Mouse (Mus musculus): Measurements from ENCODE around the gene Tspan5.

Gene Tspan5

DNA sequence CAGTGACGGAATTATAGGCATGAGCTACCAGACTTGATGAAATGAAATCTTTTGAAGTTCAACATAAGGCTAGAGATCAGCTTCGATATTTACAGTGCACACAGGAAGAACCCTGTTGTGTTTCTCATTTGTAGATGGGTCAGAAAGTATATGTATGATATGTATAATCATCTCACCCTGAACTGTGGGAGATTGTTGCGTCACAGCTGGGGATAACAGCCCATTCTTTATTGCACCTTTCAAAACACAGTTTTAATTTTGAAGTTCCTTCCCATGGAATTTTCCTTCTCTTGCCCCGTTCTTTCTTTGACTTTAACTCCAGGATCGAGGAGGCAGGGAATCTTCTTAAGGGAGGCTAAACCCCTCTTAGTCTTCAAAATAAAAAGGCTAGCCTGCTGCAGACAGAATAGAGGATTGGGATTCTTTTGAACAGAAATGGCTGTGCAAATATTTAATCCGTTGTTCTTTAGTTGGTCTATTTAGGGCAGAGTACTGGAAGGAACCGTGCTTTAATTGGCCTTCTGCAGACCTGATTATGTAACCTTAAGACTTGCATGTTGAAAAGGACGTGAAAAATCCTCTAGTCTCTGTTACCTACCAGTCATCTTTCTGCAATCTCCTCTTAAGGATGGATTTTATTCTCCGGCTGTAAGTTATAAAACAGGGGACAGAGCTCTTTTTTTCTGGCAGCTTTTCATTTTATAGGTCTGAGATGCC, 18.1 kb downstream of the Tspan5 start:
- CTCF ChIA-PET: no interaction called here
- POLR2A ChIA-PET: interaction anchor here in 3 of 4 experiments (0.9 to 1.4 kb wide), 6 partner anchors 9 to 29 kb away, joined by 3 to 5 read pairs (median 3); partner anchors contain the start of gene Tspan5 (in 1 of the 3)

DNA sequence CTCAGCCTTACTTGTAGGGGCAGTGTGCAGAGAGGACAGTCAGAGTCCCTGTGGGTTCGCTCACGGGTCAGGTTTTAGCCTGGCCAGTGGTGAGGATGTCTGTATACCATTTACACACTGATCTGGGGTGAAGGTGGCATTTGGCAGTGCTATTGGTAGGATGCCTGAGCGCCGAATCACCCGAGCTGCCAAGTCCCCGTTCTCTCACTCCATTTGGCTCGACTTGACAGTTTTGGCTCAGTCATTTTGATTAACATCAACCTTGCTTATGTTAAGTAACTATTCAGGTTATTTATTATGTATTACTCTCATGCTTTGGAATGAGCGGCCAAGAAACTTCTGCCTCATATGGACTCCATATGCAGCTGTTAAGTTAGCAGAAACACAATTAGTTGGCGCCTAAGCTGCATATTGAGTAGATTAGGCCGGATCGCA, 18.7 kb downstream of the Tspan5 start:
- CTCF ChIA-PET: no interaction called here
- POLR2A ChIA-PET: interaction anchor here in 3 of 4 experiments (0.9 to 1.4 kb wide), 6 partner anchors 9 to 29 kb away, joined by 3 to 5 read pairs (median 3); partner anchors contain the start of gene Tspan5 (in 1 of the 3)

DNA sequence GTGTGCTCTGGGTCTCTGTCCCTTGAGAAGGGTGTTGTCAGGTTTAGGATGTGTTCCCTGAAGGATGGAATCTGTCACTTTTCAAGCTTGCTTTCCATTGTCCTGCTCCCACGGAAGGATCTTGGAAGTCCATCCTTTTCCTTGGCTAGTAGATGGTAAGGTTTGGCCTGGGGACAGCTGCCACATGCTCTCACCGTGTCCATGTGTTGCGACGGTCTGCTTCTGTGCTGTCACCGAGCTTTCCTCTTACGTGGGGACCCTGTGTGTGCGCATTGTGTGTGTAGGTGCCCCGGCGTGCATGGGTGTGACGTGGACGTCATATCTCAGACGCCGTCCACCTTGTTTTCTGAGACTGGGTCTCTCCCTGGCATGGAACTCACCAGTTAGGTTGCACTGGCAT, 19.5 kb downstream of the Tspan5 start:
- POLR2A ChIA-PET: interaction anchor here in 2 of 4 experiments (1.0 to 1.4 kb wide), 4 partner anchors 10 to 19 kb away, joined by 3 to 5 read pairs (median 3); partner anchors contain the start of gene Tspan5 (in 1 of the 2)
- CTCF ChIA-PET: no interaction called here

- ChIA-PET CTCF (no interaction called here), POLR2A (interaction anchor here in 2 of 4 experiments (0.7 to 1.5 kb wide), 4 partner anchors 10 to 55 kb away, joined by 3 to 7 read pairs (median 4); partner anchors contain the start of gene Tspan5 (in 1 of the 2))
Observed at GRCm38 (mm10) chr3:138763941-138764340, 21.9 kb downstream of the Tspan5 start.

DNA sequence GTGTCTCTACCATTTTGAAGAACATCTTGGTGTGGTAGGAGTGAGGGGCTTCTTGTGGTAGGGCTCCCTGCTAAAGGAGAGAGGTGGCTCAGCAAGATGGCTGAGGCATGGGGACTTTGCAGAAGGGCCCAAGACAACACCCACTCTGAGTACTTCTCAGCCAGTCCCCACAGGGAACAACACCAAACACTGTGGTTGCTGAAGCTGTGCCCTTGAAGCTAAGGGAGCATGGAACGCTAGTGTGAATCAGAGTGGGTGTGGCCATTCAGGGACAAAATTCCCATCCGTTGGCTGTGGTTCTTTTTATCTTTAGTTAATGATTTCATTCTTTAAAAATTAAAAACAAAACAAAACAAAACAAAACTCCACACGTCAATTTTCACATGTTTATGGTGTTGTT, 22.8 kb downstream of the Tspan5 start:
- ChIA-PET CTCF (no interaction called here), POLR2A (interaction anchor here in 3 of 4 experiments (0.8 to 1.9 kb wide), 5 partner anchors 9 to 23 kb away, joined by 3 to 6 read pairs (median 3); partner anchors contain the start of gene Tspan5 (in 2 of the 3))

DNA sequence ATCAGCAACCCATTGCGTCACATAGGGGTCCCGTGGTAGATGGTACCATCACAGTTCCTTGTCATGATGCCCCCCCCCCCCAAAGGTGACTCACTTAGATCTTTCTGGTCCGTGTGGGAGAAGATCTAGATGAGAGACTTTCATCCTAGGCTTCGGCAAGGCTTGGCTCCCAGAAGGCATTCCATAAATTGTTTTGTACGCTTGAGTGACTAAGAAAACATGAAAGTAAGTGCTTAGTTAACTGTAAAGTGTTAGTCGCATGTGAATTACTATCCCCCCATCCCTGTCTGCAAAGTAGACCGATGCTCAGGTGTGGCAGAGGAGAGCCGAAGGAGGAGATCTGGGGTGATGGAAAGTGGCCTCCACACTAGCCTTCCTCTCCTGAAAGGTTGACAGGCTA, 25.0 kb downstream of the Tspan5 start:
- POLR2A ChIA-PET: interaction anchor here in 1 of 4 experiments (0.6 kb wide), 1 partner anchor 11 kb away, joined by 6 read pairs; no protein-coding TSS in a partner anchor

DNA sequence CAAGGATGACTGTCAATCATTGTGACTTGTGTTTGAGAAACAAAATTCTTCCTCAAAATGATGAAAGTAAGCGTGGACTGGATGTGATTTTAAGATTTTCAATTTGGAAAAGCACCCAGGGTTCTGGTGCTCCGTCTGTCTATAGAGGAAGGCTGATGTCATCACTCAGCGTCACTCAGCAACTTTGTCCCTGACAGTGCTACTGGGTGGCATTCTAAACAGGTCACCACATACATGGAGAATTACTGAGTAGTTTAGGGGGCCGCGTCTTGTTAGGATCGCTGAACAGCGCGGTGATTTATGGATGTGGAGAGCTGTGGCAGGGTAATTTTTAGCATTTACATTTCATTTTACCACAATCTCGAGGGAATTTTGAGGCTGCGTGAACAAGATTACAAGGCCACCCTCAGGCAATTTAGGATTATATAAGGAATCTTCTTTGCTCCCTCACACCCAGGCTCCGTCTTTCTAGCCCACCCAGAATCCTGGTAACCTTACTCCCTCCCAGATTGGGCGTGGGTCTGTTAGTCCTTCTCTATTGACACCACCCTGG, 26.6 kb downstream of the Tspan5 start:
- ChIA-PET CTCF (no interaction called here), POLR2A (no interaction called here)

More for the DNA sequence above, 25.0 kb downstream of the Tspan5 start:
- CTCF ChIA-PET: no interaction called here

DNA sequence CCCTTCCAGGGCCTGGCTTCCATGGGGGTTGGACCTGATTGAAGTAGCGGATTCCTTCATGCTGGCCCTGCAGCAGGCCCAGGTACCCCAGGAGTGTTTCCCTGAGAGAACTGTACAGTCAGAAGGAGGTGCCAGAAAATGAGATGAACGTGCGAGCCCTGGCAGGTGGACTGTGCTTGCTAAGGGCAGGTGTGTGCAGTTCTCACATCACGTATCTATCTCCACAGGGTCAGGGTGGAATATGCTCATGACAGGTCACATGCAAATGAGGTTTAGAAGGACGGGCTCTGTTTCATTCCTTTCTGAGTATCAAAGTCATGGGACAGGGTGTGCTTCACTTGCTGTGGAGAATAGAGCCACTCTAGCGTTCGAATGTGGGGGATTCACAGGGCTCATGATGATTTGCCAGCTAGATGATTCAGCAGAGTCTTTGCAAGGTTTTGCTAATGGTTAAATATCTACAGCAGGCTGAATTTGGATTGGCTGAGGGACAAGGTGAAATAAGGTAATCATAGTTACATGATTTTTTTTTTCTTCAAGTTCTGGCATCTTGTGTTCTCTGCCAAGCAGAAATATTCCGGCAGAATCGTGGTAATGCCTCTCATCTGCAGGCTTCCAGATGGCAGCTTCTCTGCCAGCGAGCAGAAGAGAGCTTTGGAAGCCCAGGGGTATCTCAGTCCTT, 28.8 kb downstream of the Tspan5 start:
- ChIA-PET CTCF (no interaction called here), POLR2A (interaction anchor here in 3 of 4 experiments (0.6 to 2.3 kb wide), 7 partner anchors 9 to 49 kb away, joined by 3 to 13 read pairs (median 3); partner anchors contain the start of gene Tspan5 (in 1 of the 3))

- ChIA-PET CTCF (interaction anchor here in 2 of 4 experiments (0.7 to 1.0 kb wide), 2 partner anchors 18 to 481 kb away, joined by 3 to 6 read pairs; no protein-coding TSS in a partner anchor), POLR2A (interaction anchor here in 3 of 4 experiments (0.7 to 2.3 kb wide), 8 partner anchors 12 to 71 kb away, joined by 3 to 13 read pairs (median 3); partner anchors contain the start of gene Tspan5 (in 2 of the 3))
Observed at GRCm38 (mm10) chr3:138771549-138772333, 29.7 kb downstream of the Tspan5 start.

- ChIA-PET CTCF (no interaction called here), POLR2A (interaction anchor here in 2 of 4 experiments (0.6 to 1.5 kb wide), 3 partner anchors 10 to 13 kb away, joined by 3 to 4 read pairs (median 3); no protein-coding TSS in a partner anchor)
Observed at GRCm38 (mm10) chr3:138773871-138774606, 32.0 kb downstream of the Tspan5 start.

DNA sequence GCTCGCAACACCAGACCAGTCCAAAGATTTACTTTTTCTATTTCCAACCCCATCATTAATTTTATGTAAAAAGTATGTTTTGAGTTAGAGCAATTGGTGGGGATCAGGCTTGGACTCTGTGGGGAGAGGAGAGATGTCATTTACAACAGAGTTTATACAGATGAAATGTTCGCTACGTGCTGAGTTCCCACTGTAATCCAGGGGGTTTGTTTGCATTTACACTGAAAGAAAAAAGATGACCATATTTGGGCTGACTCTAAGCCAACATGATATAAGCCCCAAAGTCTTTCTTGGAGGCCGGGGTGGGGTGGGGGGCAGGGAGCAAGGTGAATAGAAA, 32.6 kb downstream of the Tspan5 start:
- CTCF ChIA-PET: no interaction called here
- POLR2A ChIA-PET: interaction anchor here in 2 of 4 experiments (0.6 to 0.8 kb wide), 3 partner anchors 11 to 1498 kb away, joined by 3 read pairs; no protein-coding TSS in a partner anchor

- ChIA-PET CTCF (interaction anchor here in 2 of 4 experiments (0.6 to 0.7 kb wide), 3 partner anchors 35 to 92 kb away, joined by 3 to 9 read pairs (median 3); no protein-coding TSS in a partner anchor), POLR2A (interaction anchor here in 3 of 4 experiments (0.5 to 2.2 kb wide), 21 partner anchors 10 to 249 kb away, joined by 3 to 9 read pairs (median 3); partner anchors contain the start of gene Tspan5 (in 1 of the 3))
Observed at GRCm38 (mm10) chr3:138775926-138776715, 34.1 kb downstream of the Tspan5 start.

DNA sequence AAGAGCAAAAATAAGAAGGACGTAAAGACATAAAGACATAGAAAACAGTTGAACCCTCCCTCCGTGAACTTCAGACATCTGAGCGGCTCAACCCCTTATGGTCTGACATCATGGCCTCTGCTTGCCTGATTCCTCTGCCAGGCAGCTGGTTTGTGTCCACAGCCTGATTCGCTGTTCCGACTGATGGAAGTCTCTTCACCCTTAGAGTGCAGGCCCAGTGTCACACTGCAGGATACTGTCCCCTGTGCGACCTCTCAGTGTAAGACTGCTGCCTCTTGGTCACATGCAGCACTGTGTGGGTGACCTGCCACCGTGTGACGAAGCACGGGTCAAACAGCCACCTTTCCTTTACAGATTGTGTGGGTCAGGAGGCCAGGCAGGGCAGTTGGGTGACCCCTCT, 39.5 kb downstream of the Tspan5 start:
- CTCF ChIA-PET: no interaction called here
- POLR2A ChIA-PET: interaction anchor here in 3 of 4 experiments (0.6 to 2.6 kb wide), 6 partner anchors 9 to 115 kb away, joined by 3 to 8 read pairs (median 4); no protein-coding TSS in a partner anchor

- ChIA-PET CTCF (no interaction called here), POLR2A (interaction anchor here in 2 of 4 experiments (0.6 to 2.6 kb wide), 14 partner anchors 9 to 69 kb away, joined by 3 to 13 read pairs (median 3); no protein-coding TSS in a partner anchor)
Observed at GRCm38 (mm10) chr3:138783859-138784640, 42.1 kb downstream of the Tspan5 start.

DNA sequence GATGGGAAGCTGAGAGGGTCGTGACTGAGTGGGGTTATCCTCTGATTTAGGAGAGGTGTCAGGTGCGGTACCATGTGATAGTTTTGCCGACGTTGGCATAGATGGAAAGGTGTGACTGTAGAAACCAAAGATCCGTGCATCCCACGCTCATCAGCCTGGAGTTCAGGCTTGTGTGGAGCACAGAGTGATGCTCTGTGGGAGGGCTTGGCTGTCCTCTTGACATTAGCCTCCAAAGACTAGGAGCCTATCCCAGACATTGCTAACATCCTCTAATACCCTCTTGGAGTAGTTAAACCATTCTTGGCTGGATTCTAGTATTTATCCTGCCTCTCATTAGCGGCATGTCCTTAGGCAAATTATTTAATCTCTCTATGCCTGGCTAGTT, 42.6 kb downstream of the Tspan5 start:
- POLR2A ChIA-PET: interaction anchor here in 2 of 4 experiments (0.6 to 1.8 kb wide), 7 partner anchors 10 to 39 kb away, joined by 3 to 8 read pairs (median 3); no protein-coding TSS in a partner anchor
- CTCF ChIA-PET: no interaction called here

Data from embryonic stem cell, embryonic (primary cell).